Mouse (Mus musculus): ENCODE data around the gene Pskh1.

The Pskh1 gene

DNA sequence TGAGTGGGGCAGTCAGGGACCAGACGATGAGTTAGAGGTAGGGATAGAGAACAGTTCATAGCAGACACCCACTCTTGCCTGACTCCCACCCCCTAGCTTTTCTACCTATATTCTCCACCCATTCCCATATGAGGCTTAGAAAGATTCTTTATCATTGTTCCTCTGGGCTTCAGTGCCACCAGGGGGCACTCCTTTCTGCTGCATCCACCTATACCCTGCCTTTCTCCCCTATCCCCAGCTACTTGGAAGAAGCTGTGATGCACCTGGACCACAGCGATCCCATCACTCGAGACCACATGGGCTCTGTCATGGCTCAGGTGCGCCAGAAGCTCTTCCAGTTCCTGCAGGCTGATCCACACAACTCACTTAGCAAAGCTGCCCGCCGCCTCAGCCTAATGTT, 7.8 kb upstream of the Pskh1 start:
- no peak for DNase-seq (ENCODE audit: low spot score)

DNA sequence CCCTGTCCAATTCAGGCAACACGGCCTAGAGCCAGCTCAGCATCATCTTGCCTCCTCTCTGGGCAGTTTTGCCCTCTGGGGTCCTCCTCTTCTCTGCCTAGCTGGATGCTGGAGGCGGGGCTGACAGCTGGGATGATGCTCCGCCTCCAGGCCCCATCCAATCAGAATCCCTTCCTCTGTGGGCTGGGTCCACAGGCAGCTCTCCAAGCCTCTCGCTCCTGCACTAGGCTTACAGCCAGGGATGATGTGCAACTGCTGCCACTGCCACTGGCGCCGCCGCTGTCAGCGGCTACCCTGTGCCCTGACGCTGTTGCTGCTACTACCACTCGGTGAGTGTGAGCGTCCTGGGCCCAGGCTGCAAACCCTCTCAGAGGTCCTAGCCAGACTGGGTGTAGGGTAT, 6.9 kb upstream of the Pskh1 start, which contains the start of gene Nrn1l:
Nrn1l (plus strand) TSS at position 229 of the 400 bp plus-strand sequence.
- no peak for DNase-seq (ENCODE audit: low spot score)

DNA sequence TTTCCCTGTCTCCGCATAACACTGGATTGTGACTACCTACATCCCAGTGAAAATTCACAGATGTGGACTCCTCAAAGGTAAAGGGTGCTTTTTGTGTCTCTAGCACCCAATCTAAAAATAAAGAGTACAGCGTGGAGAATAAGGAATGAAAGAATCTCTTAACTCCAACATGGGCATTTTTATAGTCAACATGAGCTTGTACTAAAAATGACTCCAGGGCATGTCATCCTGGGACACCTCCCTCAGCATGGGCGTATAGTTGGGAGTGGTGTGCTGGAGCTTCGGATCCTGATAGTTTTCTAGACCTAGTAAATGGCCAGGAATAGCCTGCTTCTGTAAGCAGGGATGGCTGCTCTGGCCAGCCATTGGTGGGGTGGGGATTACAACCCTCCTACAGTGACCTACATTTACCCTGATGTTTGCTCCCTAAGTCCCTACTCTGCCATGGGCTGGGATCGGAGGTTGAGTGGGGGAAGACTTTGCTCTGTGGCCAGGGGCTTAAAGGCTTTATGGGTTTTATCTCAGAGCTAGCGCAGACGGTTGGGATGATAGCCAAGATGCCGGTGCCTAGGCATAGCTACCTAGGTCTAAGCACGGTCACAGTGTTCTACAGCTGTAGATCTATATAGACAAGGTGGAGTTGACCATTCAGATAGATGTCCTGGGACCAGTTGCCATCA, 2.3 kb upstream of the Pskh1 start:
- no peak for DNase-seq (ENCODE audit: low spot score)

DNA sequence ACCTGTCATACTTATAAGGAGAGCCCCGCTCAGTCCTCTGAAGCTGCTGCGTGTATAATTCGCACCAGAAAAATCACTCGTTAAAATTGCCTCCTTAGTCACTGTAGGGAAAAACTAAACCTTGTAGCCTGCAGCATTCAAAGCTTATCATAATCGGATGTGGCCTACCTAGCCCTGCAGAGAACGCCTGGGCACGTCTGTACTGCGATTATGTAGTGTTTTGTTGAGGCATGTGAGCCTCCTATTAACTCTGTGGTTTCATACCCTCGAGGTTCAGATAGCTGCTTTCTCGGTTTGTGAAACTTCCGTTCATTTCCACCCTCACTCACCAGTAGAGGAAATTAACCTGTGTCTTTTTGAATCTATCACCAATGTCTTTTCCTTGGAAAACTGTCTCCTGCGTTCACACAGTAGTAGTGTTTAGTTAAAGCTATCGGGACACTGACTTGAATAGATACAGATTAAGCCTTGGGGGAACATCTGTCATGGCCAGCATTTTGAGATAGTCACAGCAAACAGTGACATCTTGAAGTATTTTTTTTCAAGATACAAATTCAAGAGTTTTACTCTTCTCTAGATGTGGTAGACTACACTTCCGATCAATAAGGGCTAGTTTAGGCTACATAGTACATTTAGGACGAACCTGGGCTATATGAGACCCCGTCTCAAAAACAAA, 838 bp downstream of the Pskh1 start:
- peak; percentile 34 for DNase-seq (ENCODE audit: low spot score)

DNA sequence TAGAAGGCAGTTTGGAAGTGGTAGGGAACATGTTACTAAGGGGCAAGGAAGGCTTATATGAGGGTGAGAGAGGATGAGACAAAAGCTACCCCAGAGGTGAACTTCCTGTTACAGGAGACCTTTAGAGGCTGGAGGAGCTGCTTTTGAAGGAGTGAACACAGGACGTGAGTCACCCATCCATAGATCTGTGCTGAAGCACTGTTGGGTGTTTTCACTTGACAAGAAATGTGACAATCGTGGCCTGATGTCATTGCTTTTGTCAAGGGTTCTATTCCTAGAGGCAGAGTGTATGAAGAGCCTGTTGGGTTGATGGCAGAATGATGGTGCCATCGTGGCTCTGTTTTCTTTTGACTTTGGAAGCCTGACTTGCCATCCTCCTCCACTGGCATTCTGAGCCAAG, 19.1 kb downstream of the Pskh1 start:
- DNase-seq (ENCODE audit: low spot score), result no peak

DNA sequence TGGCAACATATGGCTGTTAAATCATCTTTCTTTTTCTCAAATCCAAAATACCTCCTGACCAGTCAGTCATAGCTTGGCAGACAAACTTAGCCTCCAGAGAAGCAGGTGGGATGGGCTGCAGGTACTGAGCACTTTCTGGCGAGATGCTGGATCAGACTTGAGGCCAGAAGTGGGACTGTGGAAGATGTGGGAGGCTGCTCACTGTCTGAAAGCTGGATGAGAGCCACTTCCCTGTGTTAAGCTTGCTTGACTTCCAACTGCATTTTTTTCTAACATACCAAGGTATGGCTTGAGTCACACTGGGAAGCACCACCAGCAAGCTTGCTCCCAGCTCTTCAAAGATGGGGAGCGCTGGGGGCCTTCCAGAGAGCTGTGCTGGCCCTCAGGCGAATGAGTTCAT, 24.9 kb downstream of the Pskh1 start:
- DNase-seq (ENCODE audit: low spot score), result no peak

DNA sequence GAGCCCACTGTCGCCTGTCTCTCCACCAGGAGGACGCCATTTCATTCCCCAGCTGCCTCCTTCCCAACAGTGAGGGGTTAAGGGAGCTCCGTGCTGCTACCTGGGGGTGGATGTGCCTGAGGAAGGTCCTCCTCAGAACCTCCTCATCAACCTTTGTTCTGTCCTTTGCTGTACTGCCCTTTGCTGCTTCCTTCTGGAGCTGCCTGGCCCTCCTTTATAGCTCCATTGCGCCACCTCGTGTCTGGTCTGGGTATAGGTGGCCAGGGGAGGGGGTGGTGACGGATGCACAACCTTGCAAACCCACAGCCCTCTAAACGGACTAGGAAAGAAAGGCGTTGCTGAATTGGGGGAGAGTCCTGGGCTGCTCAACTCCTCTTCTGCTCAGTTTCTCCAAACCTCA, 30.4 kb downstream of the Pskh1 start:
- DNase-seq (ENCODE audit: low spot score), result peak; percentile 76

DNA sequence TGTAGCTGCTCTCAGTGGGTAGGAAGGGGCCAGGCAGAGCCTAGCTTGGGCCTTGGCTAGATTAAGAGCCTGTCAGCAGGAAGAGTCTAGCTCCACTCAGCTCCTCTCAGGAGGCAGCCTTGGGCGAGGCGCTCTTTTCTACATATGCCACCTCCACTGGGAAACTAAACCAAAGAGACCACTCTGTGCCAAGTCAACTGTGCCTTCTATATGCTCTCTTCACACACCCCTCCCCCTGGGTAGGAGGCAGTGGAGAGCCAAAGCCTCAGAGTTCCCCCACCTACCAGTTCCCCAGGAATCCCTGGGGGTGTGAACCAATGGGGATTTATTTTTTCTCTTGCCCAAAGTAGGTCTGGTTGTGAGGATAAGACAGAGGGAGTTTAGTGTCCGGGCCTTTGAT, 31.0 kb downstream of the Pskh1 start:
- no peak for DNase-seq (ENCODE audit: low spot score)

DNA sequence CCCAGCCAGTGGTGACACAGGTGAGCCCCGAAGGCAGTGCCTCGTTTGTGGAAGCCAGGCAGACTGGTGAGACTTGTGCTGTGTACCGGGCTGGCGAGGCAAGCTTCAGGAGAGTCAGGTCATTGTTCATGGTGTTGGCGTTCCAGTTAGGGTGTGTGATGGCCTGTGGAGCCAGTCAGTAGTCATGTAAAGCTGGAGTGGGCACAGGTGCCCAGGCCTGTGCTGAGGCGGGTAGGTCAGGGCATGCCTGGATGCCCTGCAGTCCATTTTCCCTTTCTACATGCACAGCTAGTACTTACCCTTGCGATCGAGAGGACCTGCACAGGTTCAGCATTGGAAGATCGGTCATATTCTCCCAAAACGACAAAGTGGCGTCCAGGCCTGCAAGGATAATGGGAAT, 32.3 kb downstream of the Pskh1 start:
- no peak for DNase-seq (ENCODE audit: low spot score)

DNA sequence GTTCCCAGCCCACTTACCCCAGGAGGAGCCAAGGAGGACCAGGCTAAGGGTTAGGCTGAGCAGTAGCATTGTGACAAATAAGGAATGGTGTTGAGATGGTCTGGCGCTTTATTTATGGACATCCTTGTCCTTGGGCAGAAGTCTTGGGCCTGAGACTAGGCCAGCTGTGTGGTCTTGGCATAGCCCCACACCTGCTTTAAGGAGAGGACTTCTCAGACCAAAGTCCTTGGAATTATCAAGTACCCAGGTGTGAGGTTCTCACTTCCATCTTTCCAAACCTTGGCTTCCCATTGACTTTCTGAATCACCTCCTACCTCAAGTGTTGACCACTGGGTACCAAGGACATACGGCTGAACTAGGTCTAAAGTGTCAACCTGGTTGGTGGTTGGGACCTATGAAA, 33.5 kb downstream of the Pskh1 start, which contains the start of gene Ctrl:
Ctrl (minus strand) TSS at position 101 of the 400 bp plus-strand sequence.
- no peak for DNase-seq (ENCODE audit: low spot score)

DNA sequence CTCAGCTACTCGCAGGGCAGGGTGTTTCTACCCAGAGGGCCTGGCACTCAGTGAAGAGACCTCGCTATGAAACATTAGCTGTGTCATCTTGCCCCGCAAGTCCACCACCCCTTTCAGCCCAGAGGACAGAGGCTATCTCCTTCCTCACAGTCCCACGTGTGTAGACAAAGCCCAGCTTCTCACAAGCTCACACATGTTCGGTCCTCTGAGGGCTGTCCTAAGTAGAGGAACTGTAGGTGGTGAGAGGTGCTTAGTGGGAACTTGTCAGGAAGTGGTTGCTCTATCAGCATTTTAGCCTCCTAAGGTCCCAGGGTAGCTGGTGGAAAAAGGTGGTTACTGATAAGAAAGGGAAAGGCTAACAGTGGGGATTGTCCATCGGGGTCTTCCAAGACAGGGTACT, 34.9 kb downstream of the Pskh1 start:
- no peak for DNase-seq (ENCODE audit: low spot score)

DNA sequence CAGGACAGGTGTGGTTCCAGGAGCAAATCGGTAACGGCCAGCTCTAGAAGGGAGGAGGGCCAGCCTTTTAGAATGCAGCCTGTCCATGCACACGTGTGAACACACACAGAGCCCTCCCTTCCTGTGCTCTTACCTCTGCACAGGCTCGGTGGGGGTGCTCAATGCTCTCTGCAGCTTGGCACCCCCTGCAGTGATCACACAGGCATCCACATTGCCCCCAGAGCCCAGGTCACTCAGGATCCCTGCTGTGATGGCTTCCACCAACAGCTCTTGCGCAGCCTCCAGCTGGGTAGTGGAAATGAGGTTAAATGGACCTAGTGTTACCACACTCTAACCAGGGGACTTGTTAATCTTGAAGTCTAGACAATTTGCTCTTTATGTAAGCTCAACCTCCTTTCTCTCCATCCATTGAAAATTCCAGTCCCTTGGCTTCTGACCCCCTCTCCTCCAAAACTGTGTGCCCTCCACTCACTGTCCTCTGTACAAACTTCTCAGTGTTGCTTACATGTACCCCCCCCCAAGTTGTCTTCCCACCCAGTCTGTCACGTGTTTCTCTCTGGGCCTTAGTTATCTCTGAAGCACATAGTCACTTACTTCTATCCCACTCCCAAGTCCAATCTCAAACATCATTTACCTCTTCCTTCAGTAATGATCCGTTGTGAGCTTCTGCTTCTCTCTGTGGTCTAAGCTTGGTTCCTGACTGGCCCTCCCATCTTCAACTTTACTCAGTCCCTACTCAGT, 35.8 kb downstream of the Pskh1 start:
- DNase-seq (ENCODE audit: low spot score), result no peak

DNA sequence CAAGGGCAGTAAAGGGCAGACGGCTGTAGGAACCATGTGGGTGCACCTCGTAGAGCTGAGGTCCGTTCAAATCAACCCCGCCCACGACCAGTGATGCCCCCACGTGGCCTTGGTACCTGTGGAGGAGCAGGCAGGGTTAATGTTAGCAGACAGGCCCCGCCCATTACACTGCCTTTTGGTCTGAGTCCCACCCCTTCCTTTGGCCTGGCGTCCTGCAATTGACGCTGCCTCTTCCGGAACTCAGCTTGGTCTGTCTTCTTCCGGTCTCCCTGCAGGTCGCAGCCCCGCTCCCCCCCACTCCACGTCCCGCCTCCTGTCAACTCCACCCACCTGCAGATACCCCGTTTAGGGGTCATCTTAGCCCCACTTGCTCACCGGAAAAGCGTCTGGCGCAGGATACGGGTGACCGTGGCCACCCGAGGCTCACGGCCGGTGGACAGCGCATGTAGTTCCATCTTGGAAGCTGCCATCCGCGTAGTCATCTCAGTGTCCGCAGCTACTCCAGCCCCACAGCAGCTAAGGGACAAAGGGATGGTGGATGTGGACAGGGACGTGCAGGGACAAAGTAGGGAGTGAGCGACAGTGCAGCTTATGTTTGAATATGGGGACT, 36.7 kb downstream of the Pskh1 start:
- peak; percentile 64 for DNase-seq (ENCODE audit: low spot score)

DNA sequence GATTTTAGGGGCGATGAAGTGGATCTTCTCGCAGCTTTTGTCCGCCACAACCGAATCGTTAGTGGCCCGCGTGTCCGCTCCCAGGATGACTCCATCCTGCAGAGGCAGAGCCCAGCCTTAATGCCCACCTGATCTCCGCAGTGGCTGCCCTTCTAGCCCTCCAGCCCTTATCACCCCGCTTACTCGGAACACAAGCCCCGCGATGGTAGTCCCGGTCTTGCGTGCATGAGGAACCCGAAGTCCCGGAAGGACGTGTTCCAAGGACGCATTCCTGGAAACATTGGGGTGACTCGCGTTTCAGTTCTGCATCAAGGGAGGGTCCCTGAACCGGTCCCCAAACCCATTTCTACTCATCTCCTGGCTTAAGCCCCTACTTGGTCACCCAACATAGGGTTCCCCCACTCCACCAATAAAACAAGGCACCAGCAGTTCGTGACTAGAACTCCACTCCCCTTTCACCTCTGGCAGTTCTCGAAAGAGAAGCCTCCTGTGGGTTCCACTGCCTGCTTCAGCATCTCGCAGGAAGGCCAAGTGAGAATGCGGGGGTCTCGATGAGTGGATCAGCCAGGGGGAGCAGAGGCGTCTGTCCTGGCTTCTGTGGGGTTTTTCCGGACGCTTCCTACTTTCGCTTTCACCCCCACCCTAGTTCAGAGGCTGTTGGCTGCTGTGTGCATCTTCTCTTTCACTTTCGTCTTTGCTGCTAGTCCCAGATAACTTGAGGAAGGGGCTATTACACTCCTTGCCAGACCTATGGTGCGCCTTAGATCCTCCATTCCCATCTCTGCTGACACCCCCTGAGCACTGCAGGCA, 37.5 kb downstream of the Pskh1 start:
- peak; percentile 40 for DNase-seq (ENCODE audit: low spot score)

DNA sequence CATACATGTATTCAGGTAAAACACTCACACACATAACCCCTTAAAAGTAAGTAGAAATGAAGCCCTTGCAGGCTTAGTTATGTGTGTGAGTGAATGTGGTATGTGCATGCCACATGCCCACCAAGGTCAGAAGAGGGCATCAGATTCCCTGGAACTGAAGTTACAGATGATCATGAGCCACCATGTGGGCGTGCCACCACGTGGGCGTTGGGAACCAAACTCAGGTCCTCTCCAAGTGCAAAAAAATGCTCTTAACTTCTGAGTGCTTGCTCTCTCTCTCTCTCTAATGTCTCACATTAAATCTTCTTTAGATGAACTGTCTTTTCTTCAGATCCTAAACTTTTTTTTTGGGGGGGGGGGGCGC, 38.0 kb downstream of the Pskh1 start, which contains the start of gene Psmb10:
Psmb10 (minus strand) TSS at position 139 of the 364 bp plus-strand sequence.
- DNase-seq (ENCODE audit: low spot score), result no peak

DNA sequence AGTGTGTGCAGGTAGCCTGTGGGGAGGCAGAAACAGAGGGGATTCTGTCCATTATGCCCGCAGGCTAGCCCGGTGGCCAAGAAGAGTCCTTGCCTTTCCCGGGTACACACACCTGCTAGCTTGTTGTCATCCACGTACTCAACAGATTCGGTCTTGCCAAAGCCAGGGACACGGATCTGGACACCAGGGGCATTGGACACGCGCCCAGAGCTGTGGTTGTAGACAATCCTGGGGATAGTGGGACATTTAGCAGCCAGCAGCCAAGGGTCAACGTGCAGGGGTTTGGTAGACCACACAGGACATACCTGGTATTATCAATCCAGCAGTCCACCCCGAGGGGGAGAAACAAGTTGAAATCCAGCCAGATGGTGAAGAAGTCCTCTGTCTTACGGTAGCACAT, 41.8 kb downstream of the Pskh1 start:
- no peak for DNase-seq (ENCODE audit: low spot score)

DNA sequence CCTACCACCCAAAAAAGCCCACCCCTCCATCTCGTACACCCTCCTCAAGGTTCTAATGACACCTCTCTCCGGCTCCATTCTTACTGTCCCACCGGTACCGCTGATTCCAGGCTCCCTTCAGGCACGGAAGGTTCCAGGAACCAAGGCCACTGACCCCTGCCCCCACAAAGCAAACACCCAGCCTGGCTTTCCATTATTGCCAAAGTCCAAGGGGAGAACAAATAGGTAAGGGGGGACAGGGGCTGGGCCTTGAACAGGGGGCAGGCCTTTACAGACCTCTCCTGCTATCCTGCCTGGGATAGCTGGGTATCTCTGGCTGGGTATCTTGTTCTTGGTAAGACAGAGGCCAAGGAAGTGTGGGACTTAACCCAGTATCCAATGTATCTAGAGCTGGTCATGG, 42.3 kb downstream of the Pskh1 start:
- DNase-seq (ENCODE audit: low spot score), result no peak

DNA sequence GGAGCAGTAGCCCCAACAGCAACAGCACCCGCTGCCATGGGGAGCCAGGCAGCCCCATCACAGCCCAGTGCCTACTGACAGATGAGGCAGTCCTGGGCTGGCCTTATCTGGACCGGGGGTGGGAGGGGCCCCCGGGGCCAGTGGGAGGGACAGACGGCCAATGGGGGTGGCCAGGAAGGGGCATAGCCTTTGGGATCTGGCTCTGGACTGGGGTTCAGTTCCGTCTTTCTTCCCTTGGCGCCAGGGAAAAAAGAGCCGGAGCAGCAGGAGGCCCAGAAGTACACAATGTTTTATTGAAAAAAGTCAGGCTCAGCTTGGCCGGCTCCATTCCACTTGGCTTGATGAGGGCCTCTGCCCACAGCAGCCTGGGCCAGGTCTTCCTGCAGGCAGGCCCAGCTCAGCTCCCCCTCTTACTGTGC, 43.1 kb downstream of the Pskh1 start, which contains the start of gene Lcat:
Lcat (minus strand) TSS at position 62 of the 419 bp plus-strand sequence.
- DNase-seq (ENCODE audit: low spot score), result no peak

DNA sequence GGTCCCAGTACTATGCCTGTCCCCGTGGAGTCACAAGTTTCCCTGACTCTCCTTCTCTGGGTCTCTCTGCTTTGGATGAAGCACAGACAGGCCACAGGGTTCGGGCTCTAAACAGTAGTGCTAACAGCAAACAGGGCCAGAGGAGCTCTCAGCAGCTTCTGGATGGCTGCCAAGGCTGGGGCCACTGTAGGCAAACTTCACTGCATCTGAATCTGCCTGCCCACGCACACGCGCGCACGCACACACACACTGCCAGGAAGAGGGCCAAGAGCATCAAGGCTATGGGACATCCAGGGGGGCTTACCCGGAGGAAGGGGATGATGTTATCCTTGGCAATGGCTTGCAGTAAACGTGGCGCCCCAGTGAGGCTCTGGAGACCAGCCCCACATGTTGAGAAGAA, 49.1 kb downstream of the Pskh1 start:
- no peak for DNase-seq (ENCODE audit: low spot score)

DNA sequence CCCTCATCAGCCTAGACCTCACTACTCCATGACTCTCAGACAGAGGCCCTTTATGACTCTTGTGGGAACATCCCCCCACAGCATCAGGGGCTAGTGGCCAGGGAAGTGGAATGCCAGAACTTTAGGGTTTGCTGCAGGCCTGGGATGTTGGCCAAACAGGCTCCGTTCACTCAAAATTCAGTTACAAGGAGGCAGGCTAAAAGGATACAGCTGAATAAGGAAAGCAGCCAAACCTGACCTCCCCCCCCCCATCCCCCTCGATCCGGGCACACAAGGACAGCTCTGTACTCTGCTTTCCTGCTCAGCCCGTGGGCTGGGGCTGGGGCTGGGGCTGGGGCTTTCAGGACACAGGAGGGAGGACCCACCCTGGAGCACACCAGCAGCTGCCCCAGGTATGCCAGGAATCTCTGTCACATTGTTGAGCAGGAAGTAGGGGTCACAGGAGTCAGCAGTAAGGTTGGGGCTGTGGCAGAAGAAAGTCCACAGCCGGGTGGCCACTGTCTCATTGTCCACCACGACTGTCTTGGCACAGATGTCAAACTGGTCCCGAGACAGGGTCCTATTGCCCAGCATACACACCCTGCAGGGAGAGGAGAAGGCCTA, 50.9 kb downstream of the Pskh1 start:
- no peak for DNase-seq (ENCODE audit: low spot score)

DNA sequence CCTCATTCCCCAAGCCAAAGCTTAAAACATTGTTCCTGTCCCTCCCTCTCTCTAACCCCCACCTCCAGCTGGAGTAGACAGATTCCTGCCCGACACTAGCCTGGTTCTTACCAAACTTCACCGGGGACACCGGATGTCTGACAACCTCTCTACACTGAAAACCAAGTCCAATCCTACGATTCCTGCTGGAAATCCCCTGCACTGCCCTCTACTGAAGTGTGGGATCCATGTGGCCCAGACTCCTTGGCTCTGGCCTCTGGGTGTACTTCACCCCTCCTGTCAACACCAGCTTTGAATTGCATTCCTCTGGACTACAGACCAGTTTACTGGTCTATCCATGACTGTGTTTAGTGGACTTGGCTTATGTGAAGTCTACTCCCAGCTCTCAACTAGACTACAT, 56.3 kb downstream of the Pskh1 start:
- DNase-seq (ENCODE audit: low spot score), result no peak
